11 mouse cellular contexts compared by ENCODE assay signal in the genomic region with DNA sequence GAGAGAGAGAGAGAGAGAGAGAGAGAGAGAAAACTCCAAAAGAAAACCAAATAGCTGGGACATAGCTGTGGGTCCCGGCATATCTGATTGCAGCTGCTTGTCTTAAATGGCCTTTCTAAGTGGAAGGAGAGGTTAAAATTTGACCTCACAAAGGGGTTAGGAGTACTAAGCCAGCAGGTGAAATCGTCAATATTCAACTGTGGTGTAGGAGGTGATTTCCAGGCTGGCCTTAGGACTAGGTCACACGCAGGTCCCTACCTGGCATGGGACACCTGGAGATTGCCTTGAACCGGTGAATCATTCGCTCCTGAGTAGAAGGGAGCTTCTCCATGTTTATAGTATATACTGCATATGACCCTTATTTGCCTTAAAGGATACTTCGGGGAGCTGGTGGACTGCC. TPM values are rescaled to one million over a fixed set of nuclear protein-coding genes. Genes with fewer than 3 reads are reported as not detected.
DNase-seq lines count a peak whose midpoint lies in the region; ATAC-seq and TF ChIP-seq lines count a peak whose summit lies in the region.
"Had no signal": no experiment of that assay in that cellular context is flagged by ENCODE, and none has a peak within 500 bp of the region (broad histone marks: within the 10 kb centered on the region; RNA-seq: fewer than 3 reads in every experiment).

No protein-coding gene starts in this region.

- H3K9ac ChIP-seq in kidney, postnatal 0 days (ENCODE audit: low read depth, low read length): no peak overlapping the region
- H3K9ac ChIP-seq in kidney, embryonic 14.5 days (ENCODE audit: low read depth, low read length): no peak overlapping the region
- no peak overlapping the region for H3K9ac ChIP-seq in embryonic facial prominence, embryonic 15.5 days
- H3K9ac ChIP-seq in neural tube, embryonic 14.5 days (replicated peaks; ENCODE audit: low read depth, low read length): no peak overlapping the region

- H3K27ac ChIP-seq in kidney, postnatal 0 days: no peak overlapping the region
- no peak overlapping the region for H3K27ac ChIP-seq in kidney, embryonic 14.5 days (ENCODE audit: low read depth, low read length)
- no peak overlapping the region for H3K27ac ChIP-seq in embryonic facial prominence, embryonic 15.5 days (replicated peaks)
- no peak overlapping the region for H3K27ac ChIP-seq in limb, embryonic 10.5 days
- no peak overlapping the region for H3K27ac ChIP-seq in neural tube, embryonic 14.5 days (ENCODE audit: low read depth, low read length)

- H3K36me3 ChIP-seq in kidney, postnatal 0 days (ENCODE audit: insufficient read depth, low read length): no peaks in the 10 kb centered on the region
- no peaks in the 10 kb centered on the region for H3K36me3 ChIP-seq in kidney, embryonic 14.5 days (ENCODE audit: control insufficient read depth, insufficient read depth, low read length)
- no peaks in the 10 kb centered on the region for H3K36me3 ChIP-seq in embryonic facial prominence, embryonic 15.5 days
- no peaks in the 10 kb centered on the region for H3K36me3 ChIP-seq in limb, embryonic 10.5 days
- H3K36me3 ChIP-seq in neural tube, embryonic 14.5 days (ENCODE audit: control insufficient read depth, insufficient read depth, low read length): no peaks in the 10 kb centered on the region

- TF ChIP-seq CTCF in kidney, postnatal 0 days (IDR thresholded peaks at IDR 0.05; ENCODE audit: low read depth): no peak

- peaks cover 22% of the 10 kb centered on the region for H3K27me3 ChIP-seq in kidney, postnatal 0 days (ENCODE audit: insufficient read depth, low read length)
- H3K27me3 ChIP-seq in kidney, embryonic 14.5 days (ENCODE audit: control insufficient read depth, insufficient read depth, low read length): peaks cover 52% of the 10 kb centered on the region
- H3K27me3 ChIP-seq in embryonic facial prominence, embryonic 15.5 days: peaks cover 61% of the 10 kb centered on the region
- peaks cover 77% of the 10 kb centered on the region for H3K27me3 ChIP-seq in limb, embryonic 10.5 days (ENCODE audit: low read depth, poor library complexity, severe bottlenecking)
- peaks cover 40% of the 10 kb centered on the region for H3K27me3 ChIP-seq in neural tube, embryonic 14.5 days (ENCODE audit: control insufficient read depth, insufficient read depth, low read length)

- no peaks in the 10 kb centered on the region for H3K4me1 ChIP-seq in kidney, postnatal 0 days (replicated peaks; ENCODE audit: insufficient read depth, low read length)
- 0 out of 2 replicates have a peak, but pooled peaks cover 2% of the 10 kb centered on the region for H3K4me1 ChIP-seq in kidney, embryonic 14.5 days (ENCODE audit: control insufficient read depth, insufficient read depth, low read length)
- H3K4me1 ChIP-seq in embryonic facial prominence, embryonic 15.5 days: peaks cover 15% of the 10 kb centered on the region
- H3K4me1 ChIP-seq in limb, embryonic 10.5 days: peaks cover 26% of the 10 kb centered on the region
- 0 out of 2 replicates have a peak, but pooled peaks cover 9% of the 10 kb centered on the region for H3K4me1 ChIP-seq in neural tube, embryonic 14.5 days (ENCODE audit: control insufficient read depth, insufficient read depth, low read length)

- no peaks in the 10 kb centered on the region for H3K9me3 ChIP-seq in kidney, postnatal 0 days (replicated peaks; ENCODE audit: low read length)
- H3K9me3 ChIP-seq in kidney, embryonic 14.5 days (ENCODE audit: control insufficient read depth, low read length): no peaks in the 10 kb centered on the region
- no peaks in the 10 kb centered on the region for H3K9me3 ChIP-seq in embryonic facial prominence, embryonic 15.5 days (replicated peaks)
- no peaks in the 10 kb centered on the region for H3K9me3 ChIP-seq in limb, embryonic 10.5 days (replicated peaks)
- no peaks in the 10 kb centered on the region for H3K9me3 ChIP-seq in neural tube, embryonic 14.5 days (ENCODE audit: control insufficient read depth, low read length)

- WGBS in kidney, postnatal 0 days: 67% methylated on average over 6 of the region's 6 CpGs
- WGBS in kidney, embryonic 14.5 days: 59% methylated on average over 6 of the region's 6 CpGs
- 55% methylated on average over 6 of the region's 6 CpGs for WGBS in embryonic facial prominence, embryonic 15.5 days
- WGBS in limb, embryonic 10.5 days: 65% methylated on average over 6 of the region's 6 CpGs
- WGBS in neural tube, embryonic 14.5 days: 59% methylated on average over 6 of the region's 6 CpGs

- no peak for DNase-seq in kidney, postnatal 0 days (ENCODE audit: low spot score)
- DNase-seq in limb, embryonic 10.5 days (ENCODE audit: low spot score): no peak
- no peak for DNase-seq in retina, embryonic 14.5 days (ENCODE audit: low spot score)
- no peak for DNase-seq in adrenal gland, postnatal 10 days
- DNase-seq in lung, postnatal 14 days: no peak
- DNase-seq: gastrocnemius, postnatal 25 days; heart, postnatal 36 days; lung, postnatal 36 days had no signal

- H3K4me3 ChIP-seq in kidney, postnatal 0 days (replicated peaks; ENCODE audit: low read depth, low read length): no peak overlapping the region
- H3K4me3 ChIP-seq in kidney, embryonic 14.5 days (ENCODE audit: low read length): no peak overlapping the region; the same call in 1 of the 2 replicates
- H3K4me3 ChIP-seq in embryonic facial prominence, embryonic 15.5 days (replicated peaks): peak overlapping the region; percentile 61
- peak overlapping the region; percentile 71 for H3K4me3 ChIP-seq in limb, embryonic 10.5 days
- peak overlapping the region; percentile 52; the same call in 1 of the 2 replicates for H3K4me3 ChIP-seq in neural tube, embryonic 14.5 days (ENCODE audit: low read depth, low read length)

- H3K4me2 ChIP-seq in kidney, postnatal 0 days (ENCODE audit: low read length): peak overlapping the region; percentile 100
- H3K4me2 ChIP-seq in kidney, embryonic 14.5 days (replicated peaks; ENCODE audit: low read depth, low read length): no peak overlapping the region
- H3K4me2 ChIP-seq in embryonic facial prominence, embryonic 15.5 days (replicated peaks): peak overlapping the region; percentile 99
- H3K4me2 ChIP-seq in neural tube, embryonic 14.5 days (ENCODE audit: low read depth, low read length): peak overlapping the region; percentile 100; the same call in 1 of the 2 replicates

- no peak for ATAC-seq in kidney, postnatal 0 days (replicated peaks; ENCODE audit: low FRiP score, low read depth)
- no peak for ATAC-seq in kidney, embryonic 14.5 days (ENCODE audit: low FRiP score, low TSS enrichment)
- no peak for ATAC-seq in embryonic facial prominence, embryonic 15.5 days (ENCODE audit: insufficient number of reproducible peaks, low FRiP score, low TSS enrichment, low read depth)
- ATAC-seq in neural tube, embryonic 14.5 days (ENCODE audit: low read depth): no peak

RNA-seq across cellular contexts. Expression of gene Gjb2, which starts 1.4 kb away (rescaled TPM):
- 10.5 and 11.6 TPM in 2 replicates for polyA plus RNA-seq in kidney, postnatal 0 days (2015; fragmentation: Nextera tagmentation; extraction: Ambion mirVana)
- polyA plus RNA-seq in kidney, embryonic 14.5 days (2014; fragmentation: Nextera tagmentation; extraction: Ambion mirVana): 0.67 and 1.2 TPM in 2 replicates
- polyA plus RNA-seq in embryonic facial prominence, embryonic 15.5 days (2015; fragmentation: Nextera tagmentation; extraction: Ambion mirVana): 53.0 and 54.3 TPM in 2 replicates
- polyA plus RNA-seq in limb, embryonic 10.5 days (2016; fragmentation: Nextera tagmentation; extraction: Ambion mirVana): 11.9 and 35.0 TPM in 2 replicates
- 1.3 and 26.7 TPM in 2 replicates for polyA plus RNA-seq in neural tube, embryonic 14.5 days (2014; fragmentation: Nextera tagmentation; extraction: Ambion mirVana)
- total RNA-seq in adrenal gland, postnatal 10 days (2021): 10 to 100 TPM in 1 of 2 experiments, 1 to 10 TPM in 1; 8.1 to 17.6 TPM
- total RNA-seq: heart, postnatal 36 days had no signal

RNA-seq across cellular contexts. Expression of gene Gm4491, which starts 12.6 kb away (rescaled TPM):
- polyA plus RNA-seq in kidney, postnatal 0 days (2015; fragmentation: Nextera tagmentation; extraction: Ambion mirVana): not detected in 2 replicates
- polyA plus RNA-seq in kidney, embryonic 14.5 days (2014; fragmentation: Nextera tagmentation; extraction: Ambion mirVana): not detected in 2 replicates
- polyA plus RNA-seq in embryonic facial prominence, embryonic 15.5 days (2015; fragmentation: Nextera tagmentation; extraction: Ambion mirVana): 0.14 TPM in 1 of 2 replicates, not detected in the other
- not detected in 2 replicates for polyA plus RNA-seq in limb, embryonic 10.5 days (2016; fragmentation: Nextera tagmentation; extraction: Ambion mirVana)
- polyA plus RNA-seq in neural tube, embryonic 14.5 days (2014; fragmentation: Nextera tagmentation; extraction: Ambion mirVana): not detected in 2 replicates
- not detected for total RNA-seq in adrenal gland, postnatal 10 days (2021)
- total RNA-seq: gastrocnemius, postnatal 25 days; heart, postnatal 36 days had no signal

RNA-seq across cellular contexts. Expression of gene Gjb6, which starts 30.3 kb away (rescaled TPM):
- polyA plus RNA-seq in kidney, postnatal 0 days (2015; fragmentation: Nextera tagmentation; extraction: Ambion mirVana): 1.2 and 1.9 TPM in 2 replicates
- 0.30 and 1.2 TPM in 2 replicates for polyA plus RNA-seq in kidney, embryonic 14.5 days (2014; fragmentation: Nextera tagmentation; extraction: Ambion mirVana)
- 19.4 and 24.8 TPM in 2 replicates for polyA plus RNA-seq in embryonic facial prominence, embryonic 15.5 days (2015; fragmentation: Nextera tagmentation; extraction: Ambion mirVana)
- polyA plus RNA-seq in limb, embryonic 10.5 days (2016; fragmentation: Nextera tagmentation; extraction: Ambion mirVana): 1.8 and 7.0 TPM in 2 replicates
- polyA plus RNA-seq in neural tube, embryonic 14.5 days (2014; fragmentation: Nextera tagmentation; extraction: Ambion mirVana): 1.1 and 25.5 TPM in 2 replicates
- not detected for total RNA-seq in adrenal gland, postnatal 10 days (2021)
- total RNA-seq: heart, postnatal 36 days had no signal

RNA-seq across cellular contexts. Expression of gene Gja3, which starts 45.2 kb away (rescaled TPM):
- 9.8 and 10.3 TPM in 2 replicates for polyA plus RNA-seq in kidney, postnatal 0 days (2015; fragmentation: Nextera tagmentation; extraction: Ambion mirVana)
- polyA plus RNA-seq in kidney, embryonic 14.5 days (2014; fragmentation: Nextera tagmentation; extraction: Ambion mirVana): 4.4 and 5.8 TPM in 2 replicates
- 9.5 and 13.0 TPM in 2 replicates for polyA plus RNA-seq in embryonic facial prominence, embryonic 15.5 days (2015; fragmentation: Nextera tagmentation; extraction: Ambion mirVana)
- 15.7 and 18.4 TPM in 2 replicates for polyA plus RNA-seq in limb, embryonic 10.5 days (2016; fragmentation: Nextera tagmentation; extraction: Ambion mirVana)
- polyA plus RNA-seq in neural tube, embryonic 14.5 days (2014; fragmentation: Nextera tagmentation; extraction: Ambion mirVana): 1.6 TPM in 1 of 2 replicates, not detected in the other
- 1 to 10 TPM in 1 of 2 experiments, under 1 TPM in 1; 0.15 to 1.0 TPM for total RNA-seq in adrenal gland, postnatal 10 days (2021)

Comparison
In these comparisons a context has a peak if more than half of its experiments do, and no peak if none do; other contexts are left out.
1. H3K4me3 ChIP-seq: peak in embryonic facial prominence, embryonic 15.5 days (single experiment), limb, embryonic 10.5 days (single experiment) and neural tube, embryonic 14.5 days (single experiment); none in kidney, postnatal 0 days (single experiment) and kidney, embryonic 14.5 days (single experiment).